Mouse (Mus musculus): ENCODE results near the gene Cyth3. TPM values are rescaled to one million over a fixed set of nuclear protein-coding genes. Genes with fewer than 3 reads are reported as not detected.

Gene Cyth3
- polyA plus RNA-seq, 1 experiment from 2014 or later: 51.6 TPM

GRCm38 (mm10) chr5:143731483-143732112 lies 109.4 kb downstream of the Cyth3 start:
- Histone ChIP-seq H3K4me3 (ENCODE audit: low read depth, low read length) (peak overlapping the region; percentile 79), H3K9me3 (ENCODE audit: control insufficient read depth, low read length) (no peaks in the 10 kb centered on the region), H3K27ac (ENCODE audit: low read depth) (peak overlapping the region; percentile 85), H3K4me2 (ENCODE audit: low read length) (peak overlapping the region; percentile 66), H3K4me1 (replicated peaks; ENCODE audit: control insufficient read depth, insufficient read depth, low read length) (peaks cover 10% of the 10 kb centered on the region), H3K27me3 (replicated peaks; ENCODE audit: control insufficient read depth, insufficient read depth, low read length) (no peaks in the 10 kb centered on the region), H3K36me3 (ENCODE audit: control insufficient read depth, insufficient read depth, low read length) (peaks cover 14% of the 10 kb centered on the region), H3K9ac (ENCODE audit: low read length) (peak overlapping the region; percentile 76)
- WGBS: under 1% methylated on average over 27 of the region's 82 CpGs
- ATAC-seq (replicated peaks; ENCODE audit: low FRiP score, low TSS enrichment, low read depth) (peak; percentile 48; the same call in 1 of the 2 replicates), DNase-seq (ENCODE audit: low spot score) (peak; percentile 64)

GRCm38 (mm10) chr5:143732180-143732891 lies 110.1 kb downstream of the Cyth3 start, which contains the start of gene Usp42:
Gene Usp42, minus strand, starts transcription at chr5:143732280.
- peaks cover 7% of the 10 kb centered on the region for H3K36me3 ChIP-seq (ENCODE audit: control insufficient read depth, insufficient read depth, low read length)
- peak within 1 kb of the TSS; percentile 85 for H3K27ac ChIP-seq (ENCODE audit: low read depth)
- H3K4me1 ChIP-seq (replicated peaks; ENCODE audit: control insufficient read depth, insufficient read depth, low read length): peaks cover 10% of the 10 kb centered on the region
- whole genome bisulfite sequencing: under 1% methylated on average over 55 of the region's 82 CpGs
- no peaks in the 10 kb centered on the region for H3K27me3 ChIP-seq (replicated peaks; ENCODE audit: control insufficient read depth, insufficient read depth, low read length)
- DNase-seq (ENCODE audit: low spot score) (peak; percentile 92), ATAC-seq (replicated peaks; ENCODE audit: low FRiP score, low TSS enrichment, low read depth) (peak; percentile 98)
- H3K4me3 ChIP-seq (ENCODE audit: low read depth, low read length): peak within 1 kb of the TSS; percentile 79
- H3K9ac ChIP-seq (ENCODE audit: low read length): peak within 1 kb of the TSS; percentile 76
- peak within 1 kb of the TSS; percentile 66 for H3K4me2 ChIP-seq (ENCODE audit: low read length)
- H3K9me3 ChIP-seq (ENCODE audit: control insufficient read depth, low read length): no peaks in the 10 kb centered on the region

GRCm38 (mm10) chr5:143749630-143750208 lies 127.5 kb downstream of the Cyth3 start:
- no peak overlapping the region for H3K27ac ChIP-seq (ENCODE audit: low read depth)

GRCm38 (mm10) chr5:143755529-143756141 lies 133.4 kb downstream of the Cyth3 start:
- ATAC-seq (replicated peaks; ENCODE audit: low FRiP score, low TSS enrichment, low read depth): no peak
- Histone ChIP-seq H3K27me3 (replicated peaks; ENCODE audit: control insufficient read depth, insufficient read depth, low read length) (no peaks in the 10 kb centered on the region), H3K4me2 (ENCODE audit: low read length) (no peak overlapping the region), H3K9ac (ENCODE audit: low read length) (no peak overlapping the region), H3K9me3 (ENCODE audit: control insufficient read depth, low read length) (no peaks in the 10 kb centered on the region), H3K4me1 (replicated peaks; ENCODE audit: control insufficient read depth, insufficient read depth, low read length) (peaks cover 4% of the 10 kb centered on the region; the same call in 1 of the 2 replicates), H3K27ac (ENCODE audit: low read depth) (no peak overlapping the region), H3K4me3 (ENCODE audit: low read depth, low read length) (no peak overlapping the region), H3K36me3 (ENCODE audit: control insufficient read depth, insufficient read depth, low read length) (no peaks in the 10 kb centered on the region)
- DNase-seq (ENCODE audit: low spot score): no peak
- 93% methylated on average over 9 of the region's 9 CpGs for whole genome bisulfite sequencing

More at GRCm38 (mm10) chr5:143749630-143750208, 127.5 kb downstream of the Cyth3 start:
- H3K4me3 ChIP-seq (ENCODE audit: low read depth, low read length): no peak overlapping the region
- no peaks in the 10 kb centered on the region for H3K27me3 ChIP-seq (replicated peaks; ENCODE audit: control insufficient read depth, insufficient read depth, low read length)
- no peaks in the 10 kb centered on the region for H3K36me3 ChIP-seq (ENCODE audit: control insufficient read depth, insufficient read depth, low read length)
- no peaks in the 10 kb centered on the region for H3K9me3 ChIP-seq (ENCODE audit: control insufficient read depth, low read length)
- no peak overlapping the region for H3K4me2 ChIP-seq (ENCODE audit: low read length)
- WGBS: 62% methylated on average over 2 of the region's 2 CpGs
- no peak for ATAC-seq (replicated peaks; ENCODE audit: low FRiP score, low TSS enrichment, low read depth)
- H3K9ac ChIP-seq (ENCODE audit: low read length): no peak overlapping the region
- no peaks in the 10 kb centered on the region for H3K4me1 ChIP-seq (replicated peaks; ENCODE audit: control insufficient read depth, insufficient read depth, low read length)
- DNase-seq (ENCODE audit: low spot score): no peak

- Histone ChIP-seq H3K9ac (ENCODE audit: low read length) (peak overlapping the region; percentile 42), H3K4me1 (replicated peaks; ENCODE audit: control insufficient read depth, insufficient read depth, low read length) (peaks cover 4% of the 10 kb centered on the region; the same call in 1 of the 2 replicates), H3K4me3 (ENCODE audit: low read depth, low read length) (peak overlapping the region; percentile 46), H3K27me3 (replicated peaks; ENCODE audit: control insufficient read depth, insufficient read depth, low read length) (no peaks in the 10 kb centered on the region), H3K36me3 (ENCODE audit: control insufficient read depth, insufficient read depth, low read length) (no peaks in the 10 kb centered on the region), H3K4me2 (ENCODE audit: low read length) (peak overlapping the region; percentile 47), H3K9me3 (ENCODE audit: control insufficient read depth, low read length) (no peaks in the 10 kb centered on the region), H3K27ac (ENCODE audit: low read depth) (no peak overlapping the region)
- 21% methylated on average over 28 of the region's 28 CpGs for WGBS
- DNase-seq (ENCODE audit: low spot score): peak; percentile 83
- peak; percentile 94 for ATAC-seq (replicated peaks; ENCODE audit: low FRiP score, low TSS enrichment, low read depth)
Observed at GRCm38 (mm10) chr5:143757755-143758443, 135.7 kb downstream of the Cyth3 start.

- no peak overlapping the region for H3K9ac ChIP-seq (ENCODE audit: low read length)
- H3K4me3 ChIP-seq (ENCODE audit: low read depth, low read length): no peak overlapping the region
- DNase-seq (ENCODE audit: low spot score): no peak
- ATAC-seq (replicated peaks; ENCODE audit: low FRiP score, low TSS enrichment, low read depth): no peak
- no peaks in the 10 kb centered on the region for H3K9me3 ChIP-seq (ENCODE audit: control insufficient read depth, low read length)
- WGBS: 90% methylated on average over 8 of the region's 8 CpGs
- no peak overlapping the region for H3K27ac ChIP-seq (ENCODE audit: low read depth)
- H3K4me1 ChIP-seq (replicated peaks; ENCODE audit: control insufficient read depth, insufficient read depth, low read length): peaks cover 4% of the 10 kb centered on the region; the same call in 1 of the 2 replicates
- no peak overlapping the region for H3K4me2 ChIP-seq (ENCODE audit: low read length)
- H3K27me3 ChIP-seq (replicated peaks; ENCODE audit: control insufficient read depth, insufficient read depth, low read length): no peaks in the 10 kb centered on the region
- H3K36me3 ChIP-seq (ENCODE audit: control insufficient read depth, insufficient read depth, low read length): no peaks in the 10 kb centered on the region
Observed at GRCm38 (mm10) chr5:143759554-143759953, 137.3 kb downstream of the Cyth3 start.
